Mouse (Mus musculus) neural tube, embryonic 13.5 days (tissue): ENCODE measurements around the gene Shd. TPM values are rescaled to one million over a fixed set of nuclear protein-coding genes. Genes with fewer than 3 reads are reported as not detected.

Experiments
- ATAC-seq: fragments of 200-750 bp; cut with Nextera tagmentation; 2 replicates; pipeline ENCODE4 v1.8.0; 2017; ENCODE audit warnings: low read depth, mild to moderate bottlenecking, moderate TSS enrichment, moderate library complexity
- H3K27ac ChIP-seq: fragments of 300-500 bp; sonication (generic); replicated peaks from 2 replicates; pipeline ENCODE4 v1.5.1; 2015; ENCODE audit warnings: moderate library complexity, mild to moderate bottlenecking, inconsistent platforms
- H3K27me3 ChIP-seq: fragments of 300-500 bp; sonication (generic); 2 replicates; pipeline ENCODE4 v1.6.1; 2015; ENCODE audit warnings: mild to moderate bottlenecking, inconsistent platforms
- H3K36me3 ChIP-seq: fragments of 300-500 bp; sonication (generic); 2 replicates; pipeline ENCODE4 v1.6.1; 2015; ENCODE audit warnings: mild to moderate bottlenecking, inconsistent platforms
- H3K4me1 ChIP-seq: fragments of 300-500 bp; sonication (generic); replicated peaks from 2 replicates; pipeline ENCODE4 v1.6.1; 2015; ENCODE audit warnings: inconsistent platforms
- H3K4me2 ChIP-seq: fragments of 300-500 bp; sonication (generic); 2 replicates; pipeline ENCODE4 v1.6.1; 2015; ENCODE audit warnings: inconsistent platforms, mild to moderate bottlenecking, moderate library complexity
- H3K4me3 ChIP-seq: fragments of 300-500 bp; sonication (generic); 2 replicates; pipeline ENCODE4 v1.5.1; 2015; ENCODE audit warnings: mild to moderate bottlenecking, inconsistent platforms
- H3K9ac ChIP-seq: fragments of 300-500 bp; sonication (generic); 2 replicates; pipeline ENCODE4 v1.6.1; 2015; ENCODE audit warnings: moderate library complexity, mild to moderate bottlenecking, inconsistent platforms
- H3K9me3 ChIP-seq: fragments of 300-500 bp; sonication (generic); 2 replicates; pipeline ENCODE4 v1.6.1; 2016; ENCODE audit warnings: inconsistent platforms
- WGBS: fragments of 180-500 bp; shearing (Covaris S2); methylation state at CpG from one replicate; pipeline ENCODE4 v1.1.7; 2015; 5-methylcytosine and 5-hydroxymethylcytosine counted together
- polyA plus RNA-seq: library from polyadenylated mRNA; unstranded; fragments of >200 nt; fragmentation: Nextera tagmentation; extraction: Ambion mirVana; gene quantifications from 2 replicates; pipeline ENCODE4 v1.2.1, GENCODE M21; 2015

The Shd gene
- polyA plus RNA-seq, 1 experiment from 2014 or later: 161 TPM

- H3K9ac ChIP-seq: no peak overlapping the region
- no peak for ATAC-seq
- H3K27me3 ChIP-seq: peaks cover 20% of the 10 kb centered on the region
- H3K4me3 ChIP-seq: no peak overlapping the region
- H3K9me3 ChIP-seq: no peaks in the 10 kb centered on the region
- H3K4me1 ChIP-seq: peaks cover 8% of the 10 kb centered on the region; the same call in 1 of the 2 replicates
- H3K27ac ChIP-seq: no peak overlapping the region
- WGBS: 87% methylated on average over 15 of the region's 15 CpGs
- H3K36me3 ChIP-seq: peaks cover 69% of the 10 kb centered on the region
- no peak overlapping the region for H3K4me2 ChIP-seq
Observed at GRCm38 (mm10) chr17:55996007-55996406, 25.7 kb downstream of the Shd start.

- Histone ChIP-seq H3K27ac (no peak overlapping the region), H3K36me3 (peaks cover 30% of the 10 kb centered on the region), H3K4me2 (peak overlapping the region; percentile 20), H3K4me1 (no peaks in the 10 kb centered on the region), H3K27me3 (peaks cover 24% of the 10 kb centered on the region), H3K9ac (no peak overlapping the region), H3K9me3 (no peaks in the 10 kb centered on the region), H3K4me3 (no peak overlapping the region)
- ATAC-seq: no peak
- 6% methylated on average over 30 of the region's 30 CpGs for WGBS
Observed at GRCm38 (mm10) chr17:55999794-56000499, 29.7 kb downstream of the Shd start.

DNA sequence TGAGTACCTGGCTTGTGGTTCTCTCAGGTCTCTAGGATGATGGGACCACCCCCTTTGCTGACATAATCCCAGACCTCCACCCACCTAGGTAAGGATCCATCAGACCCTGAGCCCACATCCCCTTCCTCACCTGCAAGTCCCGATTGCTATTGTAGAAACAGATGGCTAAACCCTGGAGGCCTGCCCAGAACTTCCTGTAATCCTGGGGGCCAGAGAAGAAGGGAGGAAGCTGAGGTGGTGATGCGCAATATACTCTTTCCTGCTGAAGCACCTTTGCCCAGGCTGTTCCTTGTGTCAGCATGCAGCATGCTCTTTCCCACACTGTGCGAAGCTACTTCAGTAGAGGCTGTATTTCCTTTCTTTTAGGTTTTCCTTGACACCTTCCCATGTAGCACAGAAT is 32.7 kb downstream of the Shd start:
- Histone ChIP-seq H3K9ac (no peak overlapping the region), H3K4me2 (no peak overlapping the region), H3K27ac (no peak overlapping the region), H3K9me3 (no peaks in the 10 kb centered on the region), H3K27me3 (peaks cover 24% of the 10 kb centered on the region), H3K36me3 (0 out of 2 replicates have a peak, but pooled peaks cover under 1% of the 10 kb centered on the region), H3K4me3 (no peak overlapping the region), H3K4me1 (peaks cover 6% of the 10 kb centered on the region)
- 90% methylated on average over 3 of the region's 3 CpGs for WGBS
- no peak for ATAC-seq

- Histone ChIP-seq H3K4me3 (no peak within 1 kb of the TSS), H3K36me3 (no peaks in the 10 kb centered on the region), H3K9me3 (no peaks in the 10 kb centered on the region), H3K27ac (no peak within 1 kb of the TSS), H3K4me1 (peaks cover 21% of the 10 kb centered on the region), H3K27me3 (peaks cover 8% of the 10 kb centered on the region), H3K9ac (no peak within 1 kb of the TSS), H3K4me2 (no peak within 1 kb of the TSS)
- 46% methylated on average over 11 of the region's 13 CpGs for WGBS
- no peak for ATAC-seq
Observed at GRCm38 (mm10) chr17:56005415-56006061, 35.3 kb downstream of the Shd start, which contains the start of the genes Stap2 and Mpnd. Gene Stap2 (minus strand): TSS chr17:56005584. Gene Mpnd (plus strand): TSS chr17:56005711.

- peaks cover 9% of the 10 kb centered on the region for H3K36me3 ChIP-seq
- no peak overlapping the region for H3K4me2 ChIP-seq
- H3K9me3 ChIP-seq: no peaks in the 10 kb centered on the region
- peaks cover 4% of the 10 kb centered on the region for H3K27me3 ChIP-seq
- 57% methylated on average over 10 of the region's 10 CpGs for WGBS
- ATAC-seq: no peak
- H3K4me1 ChIP-seq: peaks cover 35% of the 10 kb centered on the region
- H3K4me3 ChIP-seq: no peak overlapping the region
- H3K9ac ChIP-seq: no peak overlapping the region
- H3K27ac ChIP-seq: peak overlapping the region; percentile 95; the same call in 1 of the 2 replicates
Observed at GRCm38 (mm10) chr17:56006956-56007355, 36.7 kb downstream of the Shd start.

GRCm38 (mm10) chr17:56007444-56008355 is 37.4 kb downstream of the Shd start:
- WGBS: 29% methylated on average over 14 of the region's 14 CpGs
- Histone ChIP-seq H3K9ac (peak overlapping the region; percentile 54), H3K36me3 (peaks cover 16% of the 10 kb centered on the region), H3K4me2 (peak overlapping the region; percentile 91), H3K27ac (peak overlapping the region; percentile 95), H3K27me3 (peaks cover 4% of the 10 kb centered on the region), H3K9me3 (no peaks in the 10 kb centered on the region), H3K4me1 (peaks cover 41% of the 10 kb centered on the region), H3K4me3 (peak overlapping the region; percentile 67)
- ATAC-seq: peak; percentile 27

GRCm38 (mm10) chr17:56008356-56009087 is 38.3 kb downstream of the Shd start:
- Histone ChIP-seq H3K4me3 (peak overlapping the region; percentile 67), H3K9me3 (no peaks in the 10 kb centered on the region), H3K36me3 (peaks cover 23% of the 10 kb centered on the region), H3K9ac (peak overlapping the region; percentile 80), H3K4me1 (peaks cover 41% of the 10 kb centered on the region), H3K27ac (peak overlapping the region; percentile 95), H3K4me2 (peak overlapping the region; percentile 91), H3K27me3 (peaks cover 4% of the 10 kb centered on the region; the same call in 1 of the 2 replicates)
- WGBS: under 1% methylated on average over 21 of the region's 21 CpGs
- ATAC-seq: peak; percentile 94

DNA sequence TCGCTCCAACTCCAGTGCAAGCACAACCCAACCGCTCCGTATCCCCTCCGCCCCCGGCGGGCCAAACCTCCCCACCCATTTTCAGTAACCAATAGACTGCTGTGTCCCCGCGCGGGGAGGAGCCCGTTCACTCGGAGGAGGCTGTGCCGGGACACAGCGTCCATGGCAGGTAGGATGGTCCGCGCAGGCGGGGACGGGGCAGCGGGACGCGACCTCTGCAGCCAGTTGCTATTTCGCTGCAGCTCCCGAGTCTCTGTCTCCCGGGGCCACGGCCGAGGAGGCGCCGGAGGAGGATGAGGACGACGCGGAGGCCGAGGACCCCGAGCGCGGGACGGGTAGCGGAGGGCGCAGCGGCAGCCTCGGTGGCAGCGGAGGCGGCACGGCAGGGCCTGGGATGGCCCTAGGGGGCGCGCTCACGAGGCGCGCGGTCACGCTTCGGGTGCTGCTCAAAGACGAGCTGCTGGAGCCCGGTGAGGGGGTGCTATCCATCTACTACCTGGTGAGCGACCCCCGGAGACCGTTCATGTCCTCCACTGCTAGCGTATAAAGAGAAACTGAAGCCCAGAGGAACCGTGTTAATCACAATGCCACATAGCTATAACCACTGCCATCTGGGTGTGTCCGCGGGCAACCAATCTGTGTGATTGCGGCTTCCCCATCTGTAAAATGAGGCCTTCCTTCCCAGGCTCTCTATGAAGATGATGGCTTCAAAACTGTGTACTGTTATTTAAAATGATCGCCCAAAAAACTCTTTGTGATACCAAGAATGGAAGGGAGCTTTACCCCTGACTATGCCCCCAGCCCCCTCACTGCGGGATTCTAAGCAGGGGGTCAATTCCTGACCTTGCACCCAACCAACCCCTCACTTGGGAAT is 39.1 kb downstream of the Shd start:
- peak overlapping the region; percentile 95 for H3K27ac ChIP-seq
- peaks cover 41% of the 10 kb centered on the region for H3K4me1 ChIP-seq
- peak overlapping the region; percentile 67 for H3K4me3 ChIP-seq
- peaks cover 31% of the 10 kb centered on the region for H3K36me3 ChIP-seq
- ATAC-seq: peak; percentile 93
- peak overlapping the region; percentile 91 for H3K4me2 ChIP-seq
- H3K27me3 ChIP-seq: no peaks in the 10 kb centered on the region
- 1% methylated on average over 61 of the region's 62 CpGs for WGBS
- H3K9ac ChIP-seq: peak overlapping the region; percentile 80
- no peaks in the 10 kb centered on the region for H3K9me3 ChIP-seq

- H3K36me3 ChIP-seq: peaks cover 35% of the 10 kb centered on the region
- ATAC-seq: no peak
- H3K27ac ChIP-seq: peak overlapping the region; percentile 95
- WGBS: 41% methylated on average over 2 of the region's 2 CpGs
- no peaks in the 10 kb centered on the region for H3K27me3 ChIP-seq
- peak overlapping the region; percentile 80 for H3K9ac ChIP-seq
- H3K4me2 ChIP-seq: peak overlapping the region; percentile 91
- H3K4me3 ChIP-seq: peak overlapping the region; percentile 67
- peaks cover 41% of the 10 kb centered on the region for H3K4me1 ChIP-seq
- no peaks in the 10 kb centered on the region for H3K9me3 ChIP-seq
Observed at GRCm38 (mm10) chr17:56009962-56010240, 39.6 kb downstream of the Shd start.

DNA sequence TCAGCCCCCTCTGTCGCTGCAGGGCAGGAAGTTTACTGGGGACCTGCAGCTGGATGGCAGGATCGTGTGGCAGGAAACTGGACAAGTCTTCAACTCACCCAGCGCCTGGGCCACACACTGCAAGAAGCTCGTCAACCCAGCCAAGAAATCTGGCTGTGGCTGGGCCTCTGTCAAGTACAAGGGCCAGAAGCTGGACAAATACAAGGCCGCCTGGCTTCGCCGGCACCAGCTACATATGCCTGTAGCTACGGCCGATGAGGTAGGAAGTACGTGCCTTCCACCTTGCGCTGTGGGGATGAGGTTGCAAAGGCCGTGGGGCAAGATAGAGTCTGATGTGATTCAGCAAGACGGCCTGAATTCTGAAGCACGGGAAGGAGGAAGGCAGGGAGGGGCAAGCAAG is 40.0 kb downstream of the Shd start:
- no peak for ATAC-seq
- H3K4me3 ChIP-seq: peak overlapping the region; percentile 67
- H3K4me2 ChIP-seq: peak overlapping the region; percentile 91
- H3K4me1 ChIP-seq: peaks cover 41% of the 10 kb centered on the region
- peak overlapping the region; percentile 80 for H3K9ac ChIP-seq
- H3K27ac ChIP-seq: peak overlapping the region; percentile 95
- H3K9me3 ChIP-seq: no peaks in the 10 kb centered on the region
- peaks cover 39% of the 10 kb centered on the region for H3K36me3 ChIP-seq
- 75% methylated on average over 14 of the region's 14 CpGs for WGBS
- H3K27me3 ChIP-seq: no peaks in the 10 kb centered on the region

DNA sequence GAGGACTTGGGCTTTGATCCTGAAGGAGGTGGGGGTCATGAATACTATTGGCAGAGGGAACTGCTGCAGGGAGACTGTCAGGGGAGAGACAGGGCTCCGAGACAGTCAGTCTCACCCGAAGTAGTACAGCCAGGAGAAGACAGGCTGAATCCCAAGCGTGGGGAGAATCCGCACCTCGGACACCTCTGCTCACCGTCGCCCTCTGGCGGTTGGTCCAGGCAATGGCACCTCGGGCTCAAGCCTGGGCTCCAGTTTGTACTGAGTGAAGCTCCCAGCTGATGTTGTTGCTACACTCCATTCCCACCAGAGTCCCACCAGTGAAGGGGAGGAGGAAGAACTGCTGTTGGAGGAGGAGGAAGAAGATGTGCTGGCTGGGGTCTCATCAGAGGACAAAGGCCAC is 40.4 kb downstream of the Shd start:
- Histone ChIP-seq H3K27me3 (no peaks in the 10 kb centered on the region), H3K36me3 (peaks cover 43% of the 10 kb centered on the region), H3K4me2 (peak overlapping the region; percentile 91), H3K4me1 (peaks cover 41% of the 10 kb centered on the region), H3K9ac (peak overlapping the region; percentile 80), H3K27ac (no peak overlapping the region), H3K9me3 (no peaks in the 10 kb centered on the region), H3K4me3 (peak overlapping the region; percentile 67)
- ATAC-seq: no peak
- WGBS: 10% methylated on average over 9 of the region's 9 CpGs
